Mouse (Mus musculus) left cerebral cortex, postnatal 36 days (tissue): Measurements from ENCODE around the gene Itga3. TPM values are rescaled to one million over a fixed set of nuclear protein-coding genes. Genes with fewer than 3 reads are reported as not detected.

ENCODE experiments used
- DNase-seq, 2 experiments: peaks; one replicate each; pipeline ENCODE4 v3.0.0; 2021 to 2022; ENCODE audit warnings: low spot score in 2 of 2, mixed read lengths in 1 of 2
- intact Hi-C: fragments of 180-260 bp; cut with DNase I; formaldehyde crosslinking; loops from one replicate; pipeline ENCODE4 v1.15.1; 2025
- total RNA-seq, 2 experiments: library from RNA; stranded (reverse); gene quantifications; 2 replicates each; pipeline ENCODE4 v1.2.3; 2021

Itga3 gene
- total RNA-seq, 2 experiments from 2014 or later = 15.2 to 16.2 TPM

DNA sequence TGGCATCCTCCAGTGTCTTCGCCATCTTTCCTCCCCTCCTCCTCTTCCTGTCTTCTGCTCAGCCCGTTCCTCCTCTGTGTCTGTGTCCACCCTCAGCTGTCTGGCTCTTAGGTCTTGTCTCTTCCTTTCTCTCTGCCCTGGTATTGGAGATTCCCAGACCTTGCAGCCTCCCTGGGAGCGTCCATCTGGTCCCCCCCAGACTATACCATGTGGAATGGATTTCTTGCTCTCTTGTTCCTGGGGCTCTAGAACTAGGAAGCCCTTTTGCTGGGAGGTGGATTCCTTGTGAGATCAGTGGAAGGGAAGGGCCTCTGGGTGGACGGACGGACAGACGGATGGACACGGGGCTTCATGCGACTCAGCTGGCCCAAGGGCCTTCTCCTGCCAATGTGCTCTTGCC, 80.5 kb downstream of the Itga3 start:
- no peak for DNase-seq
- intact Hi-C loops = no loop called here

DNA sequence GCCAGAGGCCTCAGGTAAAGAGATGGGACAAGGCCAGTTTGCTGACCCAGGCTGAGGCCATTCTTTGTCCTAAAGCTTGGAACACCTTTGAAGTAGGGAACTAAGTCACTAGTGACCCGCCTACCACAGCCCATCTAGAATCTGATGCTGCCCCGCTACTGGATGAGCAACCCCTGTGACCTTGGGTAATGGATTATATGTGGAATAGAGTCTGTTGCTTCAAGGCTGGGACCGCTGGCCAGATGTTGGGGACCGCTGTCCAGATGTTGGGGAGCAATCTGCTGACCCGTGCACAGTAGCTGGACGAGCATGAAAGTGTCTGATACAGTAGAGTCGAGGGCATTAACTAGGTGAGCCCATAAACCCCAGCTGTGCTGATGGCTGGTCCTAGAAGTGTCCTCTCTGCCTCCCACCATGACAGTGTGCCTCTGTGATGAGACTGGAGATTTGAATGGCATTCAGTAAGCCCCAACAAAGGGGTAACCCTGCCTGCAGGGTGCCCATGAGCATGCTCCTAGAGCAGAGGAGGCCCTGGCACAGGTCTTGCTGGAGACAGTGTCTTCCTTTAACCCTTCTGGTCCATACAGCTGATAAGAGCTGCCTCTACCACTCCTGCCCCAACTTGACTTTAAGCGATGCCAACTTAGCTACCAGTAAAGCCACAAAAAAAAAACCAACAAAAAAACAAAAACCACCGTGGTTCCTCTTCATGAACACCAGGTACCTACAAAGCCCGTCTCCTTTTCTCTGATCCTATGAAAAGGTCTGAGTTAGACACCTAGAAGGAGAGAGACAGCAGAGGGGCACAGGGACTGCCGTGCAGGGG, 81.4 kb downstream of the Itga3 start:
- no peak for DNase-seq
- intact Hi-C loops = loop anchor here (5.0 kb wide), 1 partner anchor 47 kb away; the partner anchor contains the start of gene Pdk2

Other genes starting within 250 kb of the Itga3 start
- 10 to 100 TPM; 22.7 to 26.9 TPM for gene Col1a1, start 140.6 kb downstream of the Itga3 start, total RNA-seq
- not detected for gene Hils1, start 109.2 kb downstream of the Itga3 start, total RNA-seq
- gene Sgca, start 100.5 kb downstream of the Itga3 start, total RNA-seq = under 1 TPM; 0.50 to 0.69 TPM
- 100 to 1,000 TPM; 700 to 743 TPM for gene Ppp1r9b, start 85.8 kb downstream of the Itga3 start, total RNA-seq
- 10 to 100 TPM; 24.3 to 30.2 TPM for gene Samd14, start 66.9 kb downstream of the Itga3 start, total RNA-seq
- gene Pdk2, start 35.4 kb downstream of the Itga3 start, total RNA-seq = 100 to 1,000 TPM; 104 to 110 TPM
- gene Dlx3, start 43.3 kb upstream of the Itga3 start, total RNA-seq = not detected
- gene Dlx4, start 69.5 kb upstream of the Itga3 start, total RNA-seq = not detected
- gene Tac4, start 184.7 kb upstream of the Itga3 start, total RNA-seq = not detected
- gene Kat7, start 233.4 kb upstream of the Itga3 start, total RNA-seq = 10 to 100 TPM; 69.3 to 74.3 TPM